Mouse (Mus musculus) urinary bladder, postnatal 10 days (tissue): ENCODE results near the gene Zfp60.
A peak's percentile ranks its signal among the peaks of the same experiment; 100 is the strongest.

ENCODE experiments used
- DNase-seq: peaks from one replicate; pipeline ENCODE4 v3.0.0; 2022; ENCODE audit warnings: low spot score

Gene Zfp60

GRCm38 (mm10) chr7:27731281-27731883, at the start of gene Zfp60:
TSS of gene Zfp60 (plus strand) at chr7:27731389.
- peak; percentile 21 for DNase-seq

DNA sequence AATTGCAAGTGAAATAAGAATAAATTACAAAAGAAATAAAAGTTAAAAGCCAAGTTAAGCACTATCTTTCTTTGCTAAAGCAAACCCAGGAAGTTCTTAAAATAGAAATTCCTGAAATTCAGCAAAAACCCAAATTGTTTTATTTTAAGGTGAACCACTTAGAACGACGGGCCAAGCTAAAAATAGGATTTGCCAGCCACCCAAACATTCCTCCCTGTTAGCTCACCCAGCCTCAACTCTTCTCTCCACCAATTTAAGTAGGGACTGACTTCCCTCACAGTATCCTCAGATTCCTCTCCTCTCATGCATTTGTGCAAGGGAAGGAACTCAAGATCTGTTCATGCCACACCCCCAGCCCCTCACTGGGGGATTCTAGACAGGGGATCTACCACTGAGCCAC, 48.0 kb upstream of the Zfp60 start:
- no peak for DNase-seq

DNA sequence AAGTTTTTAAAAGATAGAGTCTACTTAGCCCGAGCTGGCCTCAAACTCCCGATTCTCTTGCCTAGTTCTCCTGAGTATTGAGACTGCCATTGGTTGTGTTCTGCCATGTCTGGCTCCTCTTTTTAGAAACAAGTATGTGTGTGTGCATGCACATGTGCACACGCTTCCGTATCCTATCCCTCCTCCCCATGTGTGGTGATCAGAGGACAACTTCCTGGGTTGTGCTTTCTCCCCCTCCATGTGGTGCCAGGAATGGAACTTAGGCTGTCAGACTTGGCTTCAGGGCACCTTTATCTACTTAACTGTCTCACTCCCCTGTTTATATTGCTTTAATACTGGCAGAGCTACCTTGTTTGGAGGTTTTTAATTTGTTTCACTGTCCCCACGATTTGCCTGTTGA, 46.0 kb upstream of the Zfp60 start:
- no peak for DNase-seq

DNA sequence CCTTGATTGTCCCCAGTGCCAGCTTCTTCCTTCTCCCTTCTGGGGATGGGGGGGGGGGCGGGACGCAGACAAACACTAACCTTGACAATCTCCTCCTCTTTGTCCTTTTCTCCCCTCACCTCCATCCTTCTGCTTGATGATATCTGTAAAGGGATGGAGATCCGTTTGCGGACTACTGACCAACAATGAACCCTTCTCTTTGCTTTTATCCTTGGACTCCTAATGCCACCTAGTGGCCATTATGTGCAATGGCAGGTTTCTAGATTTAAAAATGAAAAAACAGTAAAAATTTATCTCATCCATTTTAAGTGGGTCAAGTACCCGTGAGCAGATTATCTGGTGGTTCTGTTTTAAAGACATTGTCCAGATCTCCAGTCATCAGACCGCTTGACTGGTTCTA, 45.5 kb upstream of the Zfp60 start:
- DNase-seq, result no peak

GRCm38 (mm10) chr7:27687043-27687442, 44.1 kb upstream of the Zfp60 start:
- DNase-seq, result no peak

- no peak for DNase-seq
Measured at GRCm38 (mm10) chr7:27687836-27688235, 43.4 kb upstream of the Zfp60 start.

GRCm38 (mm10) chr7:27688246-27688788, 42.9 kb upstream of the Zfp60 start:
- no peak for DNase-seq

DNA sequence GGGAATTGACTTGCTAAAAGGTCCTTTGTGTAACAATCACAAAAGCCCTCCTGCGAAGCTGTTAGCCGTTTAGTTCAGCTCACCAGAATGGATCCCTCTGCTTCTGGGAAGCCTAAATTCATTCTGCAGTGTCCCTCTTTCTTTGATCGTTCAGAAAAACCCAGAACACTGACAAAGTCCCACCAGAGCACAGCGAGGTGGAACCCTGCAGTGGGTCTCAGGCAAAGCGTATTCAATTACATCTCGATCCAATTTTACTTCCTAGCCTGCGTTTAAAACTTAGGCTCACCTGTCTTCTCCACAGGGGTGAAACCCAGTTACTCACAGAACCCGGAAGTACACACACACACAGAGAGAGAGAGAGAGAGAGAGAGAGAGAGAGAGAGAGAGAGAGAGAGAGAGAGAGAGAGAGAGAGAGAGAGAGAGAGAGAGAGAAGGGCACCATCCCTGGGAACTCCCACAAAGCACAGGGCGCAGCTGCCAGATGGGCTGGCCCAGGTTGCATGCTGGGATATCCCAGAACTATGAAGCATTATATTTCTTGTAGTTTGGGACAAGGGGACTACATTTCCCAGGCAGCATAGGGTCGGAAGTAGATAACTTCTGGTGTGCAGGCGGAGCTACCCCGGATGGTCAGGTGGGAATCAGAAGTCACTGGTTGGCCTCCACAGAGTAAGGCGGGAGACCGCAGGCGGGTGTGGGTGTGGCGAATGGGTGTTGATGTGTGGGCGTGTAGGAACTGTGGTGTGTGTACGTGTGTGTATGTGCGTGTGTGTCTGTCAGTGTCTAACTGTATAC, 42.2 kb upstream of the Zfp60 start, which contains the start of gene Zfp607b:
Gene Zfp607b (plus strand): TSS at position 526 of the 798 bp plus-strand sequence.
- DNase-seq, result peak; percentile 46

- DNase-seq, result no peak
Measured at GRCm38 (mm10) chr7:27691076-27691475, 40.1 kb upstream of the Zfp60 start.

DNA sequence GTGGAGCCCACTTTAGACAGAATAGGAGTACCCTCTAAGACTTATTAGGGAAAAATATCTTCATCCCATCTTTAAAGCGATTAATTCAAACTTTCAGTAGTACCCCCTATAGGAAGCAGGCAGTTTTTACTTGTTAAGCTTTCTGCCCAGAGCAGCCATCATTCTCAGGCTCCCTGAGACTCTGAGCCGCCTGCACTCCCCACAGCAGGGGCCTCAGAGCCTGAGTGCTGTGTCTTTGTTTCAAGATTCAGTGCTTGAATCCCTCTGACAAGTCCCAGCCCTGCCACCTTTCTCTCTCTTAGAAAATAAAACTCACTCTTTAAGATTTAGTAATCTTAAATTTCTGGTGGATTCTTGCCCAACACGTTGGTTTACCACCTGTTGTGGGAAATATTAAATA, 34.5 kb upstream of the Zfp60 start:
- DNase-seq, result no peak

GRCm38 (mm10) chr7:27710402-27710801, 20.8 kb upstream of the Zfp60 start:
- DNase-seq, result no peak

DNA sequence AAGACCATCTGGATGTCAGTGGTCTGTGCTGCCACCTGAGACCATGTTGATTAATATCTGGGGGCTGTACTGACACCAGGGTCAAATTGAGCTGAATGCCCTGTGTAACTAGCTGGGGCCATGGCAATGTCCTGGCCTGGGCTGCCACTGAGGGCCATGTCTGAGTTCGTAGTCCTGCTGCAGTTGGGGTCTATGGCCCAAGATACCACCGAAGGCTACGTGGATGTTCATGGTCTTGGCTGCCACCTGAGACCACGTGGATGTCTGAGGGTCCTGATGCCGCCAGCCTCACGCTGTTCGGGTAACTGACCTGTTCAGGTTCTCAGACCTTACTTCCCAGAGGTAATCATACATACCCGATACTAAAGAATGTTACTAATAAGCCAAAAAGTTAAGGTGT, 9.2 kb upstream of the Zfp60 start:
- DNase-seq, result no peak

GRCm38 (mm10) chr7:27725566-27726538, 5.3 kb upstream of the Zfp60 start:
- DNase-seq, result no peak

GRCm38 (mm10) chr7:27727471-27727870, 3.7 kb upstream of the Zfp60 start:
- no peak for DNase-seq

DNA sequence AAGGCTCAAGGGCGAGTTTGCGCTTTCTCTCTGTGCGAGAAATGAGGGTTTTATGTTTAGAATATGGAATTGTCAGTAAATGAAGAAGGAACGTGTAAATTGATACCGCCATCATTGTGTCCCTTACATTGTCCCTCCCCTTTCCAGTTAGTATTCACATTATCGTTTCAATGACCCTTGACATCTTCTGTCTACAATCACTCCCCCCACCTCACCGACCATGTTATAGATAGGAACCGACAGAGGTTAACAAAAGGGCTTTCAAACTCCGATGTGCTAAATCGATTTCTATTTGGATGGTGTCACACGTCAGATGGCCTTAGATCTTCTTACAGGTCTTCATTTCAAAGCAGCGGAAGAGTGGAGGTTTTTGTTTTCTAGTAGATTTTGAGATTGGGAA, 757 bp downstream of the Zfp60 start:
- no peak for DNase-seq

- DNase-seq, result no peak
Measured at GRCm38 (mm10) chr7:27732508-27732907, 1.3 kb downstream of the Zfp60 start.

- DNase-seq, result no peak
Measured at GRCm38 (mm10) chr7:27735457-27735856, 4.3 kb downstream of the Zfp60 start.

DNA sequence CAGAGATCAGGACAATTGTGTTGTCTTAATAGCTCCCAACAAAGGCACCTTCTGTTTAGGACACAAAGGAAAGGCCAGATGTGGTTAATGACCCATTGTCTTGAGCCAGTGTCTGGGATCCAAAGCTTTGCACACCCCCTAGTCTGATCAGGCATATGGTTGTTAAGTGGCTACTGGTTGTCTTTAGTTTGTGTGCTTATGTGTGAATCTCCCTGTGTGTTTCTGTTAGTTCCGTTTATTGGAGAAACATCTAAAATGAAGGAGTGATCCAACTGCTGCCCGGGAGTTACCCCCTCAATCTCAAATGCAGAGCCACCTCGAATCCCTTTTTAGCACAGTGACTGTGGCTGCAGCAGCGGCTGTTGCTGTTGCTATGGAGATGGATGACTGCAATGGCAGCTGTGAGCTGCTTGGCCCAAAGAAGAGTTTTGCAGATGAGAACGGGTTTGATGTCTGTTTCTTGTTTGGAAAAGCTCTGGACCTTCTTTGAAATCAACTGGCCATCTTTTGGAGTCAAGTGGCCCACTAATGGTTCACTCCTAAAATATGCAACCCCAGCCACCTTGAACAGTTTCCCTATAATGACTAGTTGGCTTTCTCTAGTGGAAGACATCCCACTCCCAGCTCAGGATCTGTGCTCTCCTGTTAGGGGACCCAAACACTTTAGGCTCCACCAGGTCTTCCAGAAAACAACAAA, 25.3 kb downstream of the Zfp60 start:
- no peak for DNase-seq

GRCm38 (mm10) chr7:27757048-27757375, 25.8 kb downstream of the Zfp60 start:
- DNase-seq, result no peak

- no peak for DNase-seq
Measured at GRCm38 (mm10) chr7:27765176-27765886, 34.1 kb downstream of the Zfp60 start.

DNA sequence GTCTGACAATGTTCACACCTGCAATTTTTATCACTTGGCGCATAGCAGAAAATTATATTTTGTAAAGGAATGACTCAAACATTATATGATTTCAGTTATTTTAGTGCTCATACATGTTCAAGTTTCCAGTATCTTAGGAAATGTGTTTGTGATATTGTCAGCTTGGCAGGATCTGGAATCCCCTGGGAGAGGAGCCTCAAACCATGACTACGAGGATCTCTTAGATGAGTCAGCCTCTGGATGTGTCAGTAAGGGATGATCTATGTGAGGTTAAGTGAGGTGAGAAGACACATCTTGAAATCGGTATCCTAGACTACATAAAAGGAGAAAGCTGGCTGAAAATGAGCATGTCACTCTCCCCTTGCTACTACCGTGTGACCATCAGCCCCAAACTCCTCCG, 58.1 kb downstream of the Zfp60 start:
- no peak for DNase-seq
